Mouse (Mus musculus): ENCODE measurements around the gene Arhgap24.

DNA sequence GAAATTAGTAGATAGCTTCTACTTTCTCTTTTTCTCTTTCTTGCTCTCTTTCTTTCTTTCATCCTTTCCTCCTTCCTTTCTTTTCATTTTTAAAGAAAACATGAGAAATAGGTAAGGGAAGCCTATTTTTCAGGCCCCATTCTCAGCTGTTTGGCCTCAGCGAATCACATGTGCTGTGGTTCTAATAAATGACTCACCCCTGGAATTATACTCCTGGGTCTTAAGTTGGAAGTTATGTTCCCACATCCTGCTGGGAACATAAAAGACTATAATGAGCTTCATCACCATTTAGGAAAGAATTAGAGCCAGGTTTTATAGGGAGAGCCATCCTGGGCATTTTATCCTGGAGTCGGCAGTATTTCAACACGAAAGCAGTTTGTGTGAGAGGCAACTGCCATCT is 12.9 kb upstream of the Arhgap24 start:
- TF ChIP-seq CTCF (conservative IDR thresholded peaks at IDR 0.05 in 1 of 2, IDR thresholded peaks at IDR 0.05 in 1 of 2; ENCODE audit: low read depth in 2 of 2, low read length in 2 of 2) (no peak), JUND (conservative IDR thresholded peaks at IDR 0.05; ENCODE audit: low read depth, low read length) (no peak), POLR2A (IDR thresholded peaks at IDR 0.05; ENCODE audit: low read depth, low read length) (no peak), RCOR1 (conservative IDR thresholded peaks at IDR 0.05; ENCODE audit: low read depth, low read length) (no peak), BHLHE40 (IDR thresholded peaks at IDR 0.05; ENCODE audit: low read depth, low read length) (no peak), NRF1 (IDR thresholded peaks at IDR 0.05; ENCODE audit: low read depth, low read length) (no peak), CHD2 (IDR thresholded peaks at IDR 0.05; ENCODE audit: low read length) (no peak)
